Mouse (Mus musculus): Measurements from ENCODE around the gene Srsf3.

Srsf3 gene

DNA sequence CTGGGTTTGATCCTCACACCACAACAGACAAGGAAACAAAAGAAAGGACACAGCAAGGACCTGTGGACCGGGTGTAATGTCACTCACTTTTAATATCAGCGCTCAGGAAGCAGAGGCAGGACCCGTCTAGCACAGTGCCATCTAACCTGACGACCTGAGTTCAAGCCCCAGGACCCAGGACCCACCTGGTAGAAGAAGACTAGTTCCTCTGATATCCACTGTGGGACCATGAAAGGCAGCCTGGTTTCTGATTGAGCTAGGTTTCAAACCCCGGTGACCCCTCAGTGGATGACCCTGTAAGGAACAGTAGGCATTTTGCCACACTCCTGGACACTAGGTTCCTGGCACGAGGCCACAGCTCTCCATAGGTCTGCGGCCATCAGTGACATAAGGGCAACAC lies 52.2 kb downstream of the Srsf3 start:
- no peak for DNase-seq (ENCODE audit: low read depth in 1 of 2, low spot score in 2 of 2)

GRCm38 (mm10) chr17:29085266-29085665 lies 52.8 kb downstream of the Srsf3 start:
- no peak for DNase-seq (ENCODE audit: low read depth in 1 of 2, low spot score in 2 of 2)

DNA sequence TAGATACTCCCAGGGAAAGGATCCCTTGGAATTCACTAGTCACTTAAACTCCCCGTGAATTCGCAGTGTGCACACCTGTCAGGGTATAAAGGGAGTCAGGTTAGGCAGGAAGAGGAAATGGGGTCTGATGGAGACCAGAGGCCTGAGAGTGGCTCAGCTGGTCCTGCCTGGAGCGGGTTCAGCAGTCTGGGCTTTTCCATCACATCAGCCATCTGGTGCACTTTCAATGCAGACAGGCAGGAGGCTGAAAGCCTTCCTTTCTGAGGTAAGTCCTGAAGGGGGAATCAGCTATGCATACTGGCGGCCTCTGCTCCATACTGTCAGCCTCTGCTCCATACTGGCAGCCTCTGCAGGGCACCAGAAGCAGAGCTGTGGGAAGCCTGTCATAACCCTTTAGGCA lies 54.5 kb downstream of the Srsf3 start:
- DNase-seq (ENCODE audit: low read depth in 1 of 2, low spot score in 2 of 2) = no peak

GRCm38 (mm10) chr17:29090776-29091175 lies 58.3 kb downstream of the Srsf3 start, which contains the start of gene Cdkn1a:
Gene Cdkn1a (plus strand): TSS chr17:29090976.
- no peak for DNase-seq (ENCODE audit: low read depth in 1 of 2, low spot score in 2 of 2)

GRCm38 (mm10) chr17:29091348-29091944 lies 59.0 kb downstream of the Srsf3 start:
- DNase-seq (ENCODE audit: low read depth in 1 of 2, low spot score in 2 of 2) = no peak

- DNase-seq (ENCODE audit: low read depth in 1 of 2, low spot score in 2 of 2) = no peak
Observed at GRCm38 (mm10) chr17:29092497-29092896, 60.1 kb downstream of the Srsf3 start.
